Mouse (Mus musculus): Measurements from ENCODE around the gene Pgbd5.

DNA sequence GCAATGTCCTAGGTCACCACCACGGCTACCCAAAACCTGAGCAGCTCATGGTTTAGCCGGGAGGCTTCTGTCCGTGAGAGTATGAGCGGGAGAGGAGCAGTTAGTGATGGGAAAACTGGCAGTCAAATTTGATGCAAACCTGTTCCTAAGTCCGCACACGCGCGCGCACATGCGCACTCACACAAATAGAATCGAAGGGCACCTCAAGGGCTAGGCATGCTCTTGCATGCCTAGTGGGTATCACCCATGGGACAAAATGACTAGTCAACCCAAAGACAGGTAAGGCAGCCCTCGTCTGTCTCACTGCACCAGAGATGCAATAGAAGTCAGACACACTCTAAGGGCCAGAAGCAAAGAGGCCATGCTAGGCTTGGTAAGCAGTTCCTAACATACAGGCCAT is 63.1 kb downstream of the Pgbd5 start:
- TF ChIP-seq CTCF (IDR thresholded peaks at IDR 0.05; ENCODE audit: control insufficient read depth, insufficient read depth, low read length) (no peak), POLR2A (IDR thresholded peaks at IDR 0.05; ENCODE audit: borderline replicate concordance, control insufficient read depth, low read depth, low read length) (no peak)
